Mouse (Mus musculus): ENCODE data around the gene Rps18.

DNA sequence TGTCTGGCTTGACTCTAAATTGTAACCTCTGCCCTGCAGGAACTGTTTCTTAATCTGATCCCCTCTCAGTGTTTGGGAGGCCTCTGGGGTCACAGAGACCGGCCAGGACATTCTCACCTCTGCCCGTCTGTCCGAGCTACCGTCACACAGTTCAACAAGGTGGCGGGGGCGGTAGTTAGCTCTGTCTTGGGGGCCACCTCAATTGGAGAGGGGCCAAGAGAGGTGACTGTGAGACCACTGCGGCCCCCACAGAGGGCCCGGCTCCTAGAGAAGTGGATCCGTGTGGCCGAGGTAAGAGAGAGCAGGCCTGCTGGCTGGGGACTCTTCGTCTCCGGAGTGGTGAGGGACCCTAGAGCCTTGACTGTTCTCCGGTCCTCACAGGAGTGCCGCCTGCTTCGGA lies 22.8 kb downstream of the Rps18 start:
- TF ChIP-seq CTCF (IDR thresholded peaks at IDR 0.05; ENCODE audit: low read depth) (no peak), EP300 (IDR thresholded peaks at IDR 0.05; ENCODE audit: low read depth) (no peak)
